Mouse (Mus musculus) liver, adult 2 months (tissue): Measurements from ENCODE around the gene Fancb. TPM values are rescaled to one million over a fixed set of nuclear protein-coding genes. Genes with fewer than 3 reads are reported as not detected.

Experiments
- DNase-seq: peaks from one replicate; pipeline ENCODE4 v3.0.0-alpha.2; 2011; ENCODE audit warnings: low read depth, low spot score; ENCODE audit errors: extremely low read depth
- H3K27ac ChIP-seq: fragments of 200-500 bp; replicated peaks from 2 replicates; pipeline ENCODE4 v1.5.1; 2012; ENCODE audit warnings: low read depth, mild to moderate bottlenecking, control low read depth, inconsistent platforms, low read length; ENCODE audit not compliant: insufficient read depth
- H3K27me3 ChIP-seq: fragments of 200-500 bp; 2 replicates; pipeline ENCODE4 v1.6.1; 2012; ENCODE audit warnings: mild to moderate bottlenecking, moderate library complexity, low read length, inconsistent platforms; ENCODE audit not compliant: control insufficient read depth, insufficient read depth
- H3K36me3 ChIP-seq: fragments of 200-500 bp; 2 replicates; pipeline ENCODE4 v1.6.1; 2012; ENCODE audit warnings: low read length, inconsistent platforms; ENCODE audit not compliant: control insufficient read depth, insufficient read depth
- H3K4me1 ChIP-seq: fragments of 200-500 bp; 2 replicates; pipeline ENCODE4 v1.6.1; 2011; ENCODE audit warnings: low read length; ENCODE audit not compliant: control insufficient read depth, insufficient read depth
- H3K4me3 ChIP-seq: fragments of 200-500 bp; 2 replicates; pipeline ENCODE4 v1.5.1; 2011; ENCODE audit warnings: low read depth, mild to moderate bottlenecking, control low read depth, low read length, moderate library complexity; ENCODE audit not compliant: insufficient read depth
- H3K79me2 ChIP-seq: fragments of 200-500 bp; 2 replicates; pipeline ENCODE4 v1.6.1; 2012; ENCODE audit warnings: inconsistent platforms, mild to moderate bottlenecking, low read length, moderate library complexity; ENCODE audit not compliant: control insufficient read depth, insufficient read depth
- H3K9ac ChIP-seq: fragments of 200-500 bp; 2 replicates; pipeline ENCODE4 v1.6.1; 2012; ENCODE audit warnings: low read depth, mild to moderate bottlenecking, control low read depth, inconsistent platforms, low read length
- CTCF ChIP-seq: fragments of 200-500 bp; IDR thresholded peaks from 2 replicates; pipeline ENCODE4 v1.5.1; 2011; ENCODE audit warnings: low read depth, low read length, control low read depth
- POLR2A ChIP-seq: fragments of 200-500 bp; IDR thresholded peaks from 2 replicates; pipeline ENCODE4 v1.6.1; 2011; ENCODE audit warnings: low read length, control low read depth; ENCODE audit not compliant: insufficient read depth; ENCODE audit errors: extremely low read depth
- WGBS: fragments of 180-500 bp; shearing (Covaris S2); methylation state at CpG from one replicate; pipeline ENCODE4 v1.1.7; 2018; 5-methylcytosine and 5-hydroxymethylcytosine counted together
- polyA plus RNA-seq: library from polyadenylated mRNA; depleted of rRNA; stranded (reverse); fragments of >200 nt; gene quantifications from 2 replicates; pipeline ENCODE4 v1.2.3, GENCODE M21; 2012; rRNA removed
- total RNA-seq: library from RNA; depleted of rRNA; stranded (reverse); fragments of >200 nt; gene quantifications from 2 replicates; pipeline ENCODE4 v1.2.3, GENCODE M21; 2014; rRNA removed

The Fancb gene
- total RNA-seq (0.92 and 1.2 TPM in 2 replicates), polyA plus RNA-seq (0.07 and 0.15 TPM in 2 replicates)

DNA sequence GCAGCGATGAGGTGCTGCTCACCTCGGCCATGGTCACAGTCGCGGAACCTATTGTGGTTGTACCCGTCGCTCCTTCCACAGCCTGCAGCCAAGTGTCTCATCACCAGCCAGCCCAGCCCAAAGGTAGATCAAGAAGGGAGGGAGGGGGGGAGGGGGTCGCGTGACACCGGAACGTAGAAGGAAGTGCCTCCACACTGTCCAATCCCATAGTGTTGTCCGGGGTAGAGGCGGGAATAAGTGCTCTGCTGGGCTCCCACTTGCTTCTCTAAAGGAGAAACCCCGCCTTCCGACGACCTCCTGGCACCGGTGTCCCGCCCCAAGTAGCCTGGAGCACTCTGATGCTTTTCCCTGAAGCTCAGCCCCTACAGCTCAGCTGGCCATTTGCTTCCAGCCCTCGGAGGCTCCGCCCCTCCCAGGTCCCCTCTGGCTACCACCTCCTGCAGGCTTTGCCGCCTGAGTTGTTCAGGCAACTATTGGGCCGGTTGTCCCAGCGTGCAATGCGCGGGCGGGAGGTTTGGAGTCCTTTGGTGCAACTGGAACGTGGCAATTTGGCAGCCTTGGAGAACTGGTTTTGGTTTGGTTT, at the start of gene Fancb, which contains the start of gene Mospd2:
TSS of gene Fancb (plus strand) at position 400 of the 583 bp plus-strand sequence.
TSS of gene Mospd2 (minus strand) at position 183 of the 583 bp plus-strand sequence.
- peak within 1 kb of the TSS; percentile 65 for H3K9ac ChIP-seq
- peak within 1 kb of the TSS; percentile 69 for H3K4me3 ChIP-seq
- peak within 1 kb of the TSS; percentile 61 for H3K27ac ChIP-seq
- no peaks in the 10 kb centered on the region for H3K27me3 ChIP-seq
- peak; percentile 94 for DNase-seq
- no peak for TF ChIP-seq CTCF
- TF ChIP-seq POLR2A = 0 out of 2 replicates have a peak, but pooled peaks have one; percentile 37
- no peaks in the 10 kb centered on the region; the same call in 1 of the 2 replicates for H3K36me3 ChIP-seq
- no peaks in the 10 kb centered on the region; the same call in 1 of the 2 replicates for H3K79me2 ChIP-seq
- H3K4me1 ChIP-seq = peaks cover 10% of the 10 kb centered on the region; the same call in 1 of the 2 replicates
- under 1% methylated on average over 20 of the region's 26 CpGs for WGBS

DNA sequence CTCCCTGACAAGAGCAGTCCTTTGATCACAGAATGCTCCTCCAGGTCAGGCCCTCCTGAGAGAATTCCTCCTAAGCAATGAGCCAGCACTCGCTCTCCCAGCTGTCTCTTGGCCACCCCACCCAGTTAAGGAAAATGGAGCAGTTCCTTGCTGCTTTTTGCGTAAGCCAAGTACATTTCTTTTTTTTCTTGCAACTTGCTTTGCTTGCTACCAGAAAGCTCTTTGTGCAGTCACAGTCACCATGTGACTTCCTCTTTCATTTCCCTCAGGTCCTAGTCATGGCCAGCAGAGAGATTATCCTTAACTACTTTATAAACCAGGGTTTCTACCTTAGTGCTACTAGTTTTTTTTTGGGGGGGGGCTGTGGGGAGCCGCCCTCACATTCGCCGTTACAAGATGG, 38.9 kb upstream of the Fancb start:
- no peaks in the 10 kb centered on the region for H3K27me3 ChIP-seq
- 93% methylated on average over 5 of the region's 5 CpGs for WGBS
- peak; percentile 19 for DNase-seq
- no peaks in the 10 kb centered on the region for H3K79me2 ChIP-seq
- H3K36me3 ChIP-seq = peaks cover 7% of the 10 kb centered on the region
- H3K4me1 ChIP-seq = no peaks in the 10 kb centered on the region
- H3K4me3 ChIP-seq = no peak overlapping the region
- H3K9ac ChIP-seq = no peak overlapping the region
- TF ChIP-seq POLR2A (no peak), CTCF (no peak)
- H3K27ac ChIP-seq = no peak overlapping the region

DNA sequence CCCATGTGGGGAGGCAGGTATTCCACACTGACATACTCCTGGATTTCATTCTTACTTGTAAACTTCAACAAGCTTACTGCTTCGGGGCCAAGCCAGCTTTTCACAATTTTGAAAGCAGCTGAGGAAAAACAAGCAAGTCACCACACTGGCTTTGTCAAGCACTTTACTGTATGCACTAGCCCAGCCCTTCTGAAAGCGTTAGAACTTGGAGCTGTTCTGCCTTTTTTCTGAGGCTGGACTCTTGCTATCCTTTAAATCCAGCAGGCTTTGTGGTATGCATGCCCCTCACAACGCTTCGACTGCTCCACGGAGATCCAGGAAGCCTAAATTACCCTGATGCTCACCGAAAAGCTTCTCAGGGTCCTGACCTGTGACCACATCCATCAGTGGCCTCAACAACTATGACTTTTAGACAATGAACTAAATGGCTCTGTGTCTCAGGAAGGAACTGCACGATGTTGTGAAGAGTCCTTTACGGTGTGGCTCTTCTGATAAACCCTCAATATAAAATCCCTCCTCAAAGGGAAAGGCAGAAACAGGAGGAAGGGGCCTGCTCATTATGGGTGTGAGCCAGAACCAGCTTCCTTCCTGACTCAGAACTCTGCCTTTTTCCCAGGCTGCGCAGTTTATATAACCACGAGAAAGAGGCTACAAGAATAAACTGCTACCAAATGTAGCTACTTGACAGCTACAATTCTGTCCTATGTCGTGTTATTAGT, 28.4 kb upstream of the Fancb start:
- no peak overlapping the region for H3K4me3 ChIP-seq
- WGBS = 82% methylated on average over 11 of the region's 11 CpGs
- no peak overlapping the region for H3K9ac ChIP-seq
- no peaks in the 10 kb centered on the region for H3K27me3 ChIP-seq
- no peaks in the 10 kb centered on the region for H3K79me2 ChIP-seq
- no peak for DNase-seq
- no peak for TF ChIP-seq POLR2A
- TF ChIP-seq CTCF = no peak
- peaks cover 2% of the 10 kb centered on the region; the same call in 1 of the 2 replicates for H3K4me1 ChIP-seq
- no peak overlapping the region for H3K27ac ChIP-seq
- no peaks in the 10 kb centered on the region; the same call in 1 of the 2 replicates for H3K36me3 ChIP-seq

DNA sequence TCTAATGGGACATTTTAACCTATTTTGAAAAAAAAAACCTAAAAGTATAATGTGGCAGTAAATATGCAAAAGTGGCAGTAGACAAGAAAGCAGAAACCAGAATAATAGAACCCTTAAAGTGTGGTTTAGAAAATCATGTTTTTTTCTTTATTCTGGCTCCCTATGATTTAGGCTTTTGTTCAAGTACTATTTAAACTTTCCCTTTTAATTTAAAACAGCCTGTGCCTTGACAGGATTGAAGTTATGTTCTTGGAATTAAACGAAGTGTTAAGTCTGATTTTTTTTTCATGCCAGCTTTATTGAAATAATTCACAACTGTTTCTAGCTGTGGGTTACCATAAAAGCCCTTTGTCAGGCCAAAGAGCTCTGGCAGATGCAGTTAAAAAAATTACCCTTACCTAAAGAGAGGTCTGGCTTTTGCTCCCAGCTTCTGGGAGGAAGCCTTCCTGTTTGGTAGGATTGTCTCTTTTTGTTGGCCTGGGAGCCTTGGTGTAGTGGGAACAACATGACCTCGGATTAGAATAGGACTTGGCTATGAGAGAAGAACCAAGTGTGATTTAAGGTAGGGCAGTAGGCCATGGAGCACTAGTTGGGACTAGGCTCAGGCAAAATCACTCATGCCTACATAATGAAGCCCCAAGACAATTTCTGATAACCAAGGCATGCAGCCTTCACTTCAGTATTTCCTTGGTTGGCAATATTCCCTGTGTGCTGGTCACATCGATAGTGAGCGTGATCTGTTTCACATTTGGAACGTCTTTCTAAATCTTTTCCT, 27.6 kb upstream of the Fancb start:
- H3K79me2 ChIP-seq = no peaks in the 10 kb centered on the region

DNA sequence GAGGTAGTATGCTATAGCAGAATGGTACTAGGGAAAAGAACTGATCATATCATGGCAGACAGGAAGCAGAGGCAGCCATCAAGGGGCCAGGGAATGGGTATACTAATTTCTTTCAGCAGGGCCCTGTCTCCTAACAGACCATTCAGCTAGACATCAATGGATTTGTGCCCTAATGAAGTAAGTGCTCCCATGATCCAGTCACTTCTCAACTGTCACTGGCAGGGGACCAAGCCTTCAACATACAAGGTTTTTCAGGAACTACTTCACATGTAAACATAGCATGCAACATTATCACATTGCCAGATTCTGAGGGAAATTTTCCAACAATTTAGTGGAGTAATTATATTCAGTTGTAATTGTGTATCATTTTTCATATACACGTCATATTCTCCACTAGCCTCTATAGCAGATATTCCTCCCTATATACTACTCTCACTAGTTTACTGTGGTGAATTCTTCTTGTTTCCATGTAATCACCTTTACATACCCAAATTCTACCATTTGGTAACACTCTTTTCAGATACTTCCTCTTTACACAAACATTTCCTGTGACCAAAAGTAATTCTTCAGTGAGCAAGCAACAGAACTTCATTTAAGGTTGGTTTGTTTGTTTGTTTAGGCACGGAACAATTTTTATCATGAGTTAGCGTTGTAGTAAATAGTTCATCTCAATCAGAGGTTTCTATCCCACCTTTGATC, 14.5 kb upstream of the Fancb start:
- Histone ChIP-seq H3K4me3 (no peak overlapping the region), H3K27ac (no peak overlapping the region), H3K36me3 (peaks cover 6% of the 10 kb centered on the region), H3K4me1 (no peaks in the 10 kb centered on the region), H3K27me3 (no peaks in the 10 kb centered on the region), H3K9ac (no peak overlapping the region), H3K79me2 (peaks cover 6% of the 10 kb centered on the region; the same call in 1 of the 2 replicates)
- DNase-seq = no peak
- 46% methylated on average over 3 of the region's 3 CpGs for WGBS
- TF ChIP-seq CTCF (no peak), POLR2A (no peak)

More for the DNA sequence above, 27.6 kb upstream of the Fancb start:
- DNase-seq = no peak
- TF ChIP-seq POLR2A (no peak), CTCF (no peak)
- Histone ChIP-seq H3K9ac (no peak overlapping the region), H3K4me1 (peaks cover 2% of the 10 kb centered on the region; the same call in 1 of the 2 replicates), H3K36me3 (no peaks in the 10 kb centered on the region; the same call in 1 of the 2 replicates), H3K27ac (no peak overlapping the region), H3K4me3 (no peak overlapping the region), H3K27me3 (no peaks in the 10 kb centered on the region)
- WGBS = 83% methylated on average over 5 of the region's 5 CpGs
